Mouse (Mus musculus): Measurements from ENCODE around the gene Aplnr.

The Aplnr gene

DNA sequence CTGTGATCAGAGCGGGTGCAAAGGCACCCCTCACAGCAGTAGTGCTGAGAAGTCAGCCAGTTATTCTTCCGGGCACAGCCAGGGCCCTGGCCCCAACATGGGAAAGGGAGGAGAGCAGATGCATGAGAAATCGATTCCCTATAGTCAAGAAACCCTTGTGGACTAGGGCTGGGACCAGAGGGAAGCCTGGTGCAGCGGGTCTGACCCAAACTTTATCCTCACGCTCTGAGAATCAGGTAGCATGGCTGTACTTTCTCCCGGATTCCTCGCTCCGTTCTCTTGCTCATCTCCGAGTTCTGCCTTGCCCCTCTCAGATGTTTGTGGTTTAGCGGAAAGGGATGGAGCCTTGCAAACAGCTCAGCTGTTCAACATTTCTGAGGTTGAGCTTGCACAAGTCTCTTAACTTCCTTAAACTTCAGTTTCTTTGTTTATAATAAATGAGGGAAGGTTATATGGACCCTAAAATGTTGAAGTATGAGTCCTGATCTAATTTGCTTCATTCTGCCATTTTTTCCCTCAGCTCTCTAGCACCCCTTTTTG lies 1.6 kb downstream of the Aplnr start:
- DNase-seq (ENCODE audit: low read depth): no peak

DNA sequence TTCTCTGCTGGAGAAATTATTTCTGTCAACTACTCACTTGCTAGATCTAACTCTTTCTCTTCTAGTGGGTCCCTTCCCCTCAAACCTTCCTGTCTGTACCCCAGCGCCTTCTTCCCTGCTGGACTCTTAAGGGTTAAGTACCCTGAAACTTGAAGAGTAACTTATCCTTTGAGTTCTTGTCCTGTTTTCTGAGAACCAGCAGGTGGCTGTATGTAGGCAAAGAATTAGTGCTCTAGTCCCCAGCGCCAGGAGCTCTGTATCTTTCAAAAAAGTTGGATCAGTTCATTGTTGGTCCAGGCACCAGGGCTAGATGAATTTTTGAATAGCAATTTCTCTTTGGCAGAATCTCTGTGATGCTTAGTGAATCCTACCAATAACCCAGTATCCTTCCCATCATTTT lies 2.1 kb downstream of the Aplnr start:
- no peak for DNase-seq (ENCODE audit: low read depth)

DNA sequence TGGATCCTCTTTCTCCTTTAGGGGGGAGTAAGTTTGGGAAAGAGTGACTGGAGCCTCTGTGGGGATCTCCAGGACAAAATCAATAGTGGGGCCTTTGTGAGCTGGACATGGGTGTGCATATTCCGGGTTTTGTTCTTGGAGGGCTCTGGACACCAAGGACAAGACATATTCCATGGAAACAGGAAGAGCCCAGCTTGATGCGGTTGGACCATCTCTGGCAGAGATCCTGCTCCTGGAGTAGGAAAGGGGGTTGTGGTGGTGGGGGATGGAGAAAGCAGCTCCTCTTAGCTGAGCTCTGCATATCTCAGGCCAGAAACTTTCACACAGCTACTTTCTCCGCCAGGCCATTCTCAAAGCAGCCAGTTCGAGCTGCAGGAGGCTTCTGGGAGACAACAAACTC lies 3.4 kb downstream of the Aplnr start:
- DNase-seq (ENCODE audit: low read depth): no peak

DNA sequence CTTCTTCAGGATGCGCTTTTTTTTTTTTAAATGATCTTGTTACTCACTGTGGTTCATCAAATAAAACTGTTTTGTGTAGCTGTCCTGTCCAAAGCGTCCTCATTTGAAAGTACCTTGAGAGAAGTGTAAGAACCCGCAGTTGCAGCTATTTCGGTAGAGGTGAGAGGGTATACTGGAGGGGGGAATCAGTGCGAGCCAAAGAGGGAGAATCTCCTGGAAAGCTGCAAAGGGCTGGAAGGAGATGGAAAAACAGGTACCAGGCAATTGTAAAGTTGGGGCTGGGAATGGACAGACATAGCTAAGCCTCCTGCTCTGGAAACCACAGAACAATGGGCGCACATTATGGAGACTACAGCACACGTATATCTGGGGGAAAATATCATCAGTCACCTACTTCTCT lies 3.8 kb downstream of the Aplnr start:
- no peak for DNase-seq (ENCODE audit: low read depth)

DNA sequence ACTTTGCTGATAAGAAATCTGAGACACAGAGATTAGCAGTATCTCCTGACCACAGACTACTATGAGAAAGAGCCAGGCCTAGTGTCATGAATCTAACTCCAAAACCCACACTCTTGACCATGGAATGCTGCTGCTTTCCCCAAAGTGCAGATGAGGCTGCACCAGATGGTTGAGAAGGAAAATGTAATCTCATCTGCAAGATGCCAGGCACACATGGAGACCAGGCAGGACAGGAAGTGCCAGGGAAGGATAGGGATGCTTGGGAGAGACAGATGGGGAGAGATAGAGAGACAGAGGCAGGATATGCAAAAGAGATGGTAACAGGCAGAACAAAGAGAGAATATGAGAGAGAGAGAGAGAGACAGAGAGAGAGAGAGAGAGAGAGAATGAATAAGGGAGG lies 4.8 kb downstream of the Aplnr start:
- DNase-seq (ENCODE audit: low read depth): no peak

DNA sequence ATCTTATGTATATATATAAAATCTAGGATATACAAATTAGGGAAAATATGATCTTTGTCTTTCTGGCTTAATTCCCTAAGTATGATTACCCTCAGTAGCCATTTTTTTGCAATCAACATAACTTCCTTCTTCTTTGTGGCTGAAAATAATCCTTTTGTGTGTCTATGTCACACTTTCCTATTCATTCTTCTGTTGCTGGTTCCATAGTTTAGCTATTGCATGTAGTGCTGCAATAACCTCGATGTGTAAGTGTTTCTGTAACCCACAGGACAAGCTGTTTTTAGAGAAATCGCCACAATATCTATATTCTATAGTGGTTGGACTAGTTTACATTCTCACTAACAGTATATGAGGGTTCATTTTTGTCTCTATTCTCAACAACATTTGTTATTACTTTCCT lies 8.9 kb downstream of the Aplnr start:
- no peak for DNase-seq (ENCODE audit: low read depth)

DNA sequence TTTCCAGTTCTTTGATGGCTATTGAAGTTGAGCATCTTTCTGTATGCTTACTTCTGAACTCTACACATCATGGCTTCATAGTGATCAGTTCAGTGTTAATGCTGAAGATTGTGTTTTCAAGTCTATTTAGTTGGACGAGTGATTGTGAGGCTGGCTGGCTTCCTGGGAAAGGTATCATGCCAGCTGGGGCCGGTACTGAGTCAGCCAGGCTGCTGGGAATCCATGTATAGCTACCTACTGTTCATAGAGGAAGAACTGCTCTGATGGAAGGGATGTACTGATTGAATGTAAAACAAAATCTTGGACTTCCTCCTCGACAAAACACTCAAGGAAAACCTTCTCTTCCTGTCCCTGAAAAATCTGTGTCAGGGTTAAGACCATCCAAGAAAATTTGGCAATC lies 9.3 kb downstream of the Aplnr start:
- no peak for DNase-seq (ENCODE audit: low read depth)

DNA sequence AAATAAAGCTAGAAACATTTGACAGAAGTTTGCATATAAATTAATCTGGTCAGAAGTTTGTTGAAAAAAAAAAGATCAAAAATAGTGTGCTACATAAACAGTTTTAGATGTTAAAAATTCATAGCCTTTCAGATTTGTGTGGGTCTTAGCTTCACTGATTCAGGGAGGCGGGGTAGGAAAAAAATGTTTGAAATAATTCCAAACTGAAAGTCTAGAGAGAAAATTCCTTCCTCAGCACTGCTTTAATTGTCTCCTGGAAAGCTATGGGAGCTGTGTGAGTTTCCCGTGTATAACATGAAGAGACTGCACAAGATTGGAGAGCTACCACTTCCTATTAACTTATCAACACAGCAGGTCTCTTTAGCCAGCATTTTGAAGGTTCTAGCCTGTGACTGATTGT lies 11.5 kb downstream of the Aplnr start:
- no peak for DNase-seq (ENCODE audit: low read depth)

DNA sequence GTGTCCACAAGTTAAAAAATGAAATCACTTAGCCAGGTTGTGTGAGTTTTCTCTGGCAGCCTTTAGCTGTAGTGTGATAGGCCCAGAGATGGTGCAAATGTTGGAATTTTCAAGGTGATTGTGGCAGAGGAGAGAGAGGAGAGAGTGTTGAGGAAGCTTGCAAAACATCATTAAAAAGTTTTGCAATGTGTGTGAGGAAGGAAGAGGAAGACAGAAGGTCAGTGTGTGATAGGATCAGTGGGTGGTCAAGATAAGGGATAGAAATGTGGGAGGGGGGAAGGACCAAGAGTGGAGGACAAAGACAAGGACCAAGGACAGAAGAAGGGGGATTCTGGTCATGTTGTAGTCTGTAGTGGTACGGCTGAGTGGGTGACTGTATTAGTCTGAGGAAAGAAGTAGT lies 14.3 kb downstream of the Aplnr start:
- DNase-seq (ENCODE audit: low read depth): no peak

DNA sequence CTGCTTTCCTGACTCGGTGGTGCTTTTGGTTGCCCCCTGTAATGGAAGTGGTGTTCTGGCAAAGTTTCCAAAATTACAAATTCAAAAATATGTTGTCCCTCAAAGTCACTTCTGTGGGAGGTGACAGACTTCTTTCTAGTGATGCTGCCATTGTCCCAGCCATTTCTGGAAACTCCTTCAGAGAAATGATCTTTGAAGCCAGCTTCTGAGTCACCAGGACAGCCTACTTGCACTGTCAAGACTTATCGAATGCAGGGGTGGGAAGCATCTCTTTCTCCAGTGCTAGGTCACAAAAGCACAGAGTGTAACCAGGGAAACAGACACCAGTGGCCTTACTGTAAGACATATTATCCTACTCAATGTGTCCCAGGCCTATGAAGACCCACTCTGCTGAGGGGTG lies 15.2 kb downstream of the Aplnr start:
- no peak for DNase-seq (ENCODE audit: low read depth)

DNA sequence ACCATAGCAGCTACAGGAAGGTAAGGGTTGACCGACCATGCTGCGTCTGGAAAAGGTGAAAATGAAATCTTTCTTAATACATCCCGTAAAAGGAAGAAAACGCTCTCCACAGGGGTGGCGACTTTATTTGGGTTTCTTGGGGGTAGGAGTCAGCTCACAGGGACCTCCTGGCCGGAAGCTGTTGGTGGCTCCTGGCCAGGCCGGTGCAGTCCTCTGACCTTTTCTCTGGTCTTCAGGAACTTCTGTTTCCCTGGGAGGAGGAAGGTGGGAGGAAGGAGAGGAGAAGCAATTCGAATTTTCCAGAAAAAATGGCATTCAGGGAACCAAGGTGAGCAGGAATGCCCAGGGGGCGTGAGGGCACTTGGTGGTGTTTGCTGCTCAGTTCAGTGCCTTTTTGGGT lies 19.3 kb downstream of the Aplnr start:
- DNase-seq (ENCODE audit: low read depth): no peak

DNA sequence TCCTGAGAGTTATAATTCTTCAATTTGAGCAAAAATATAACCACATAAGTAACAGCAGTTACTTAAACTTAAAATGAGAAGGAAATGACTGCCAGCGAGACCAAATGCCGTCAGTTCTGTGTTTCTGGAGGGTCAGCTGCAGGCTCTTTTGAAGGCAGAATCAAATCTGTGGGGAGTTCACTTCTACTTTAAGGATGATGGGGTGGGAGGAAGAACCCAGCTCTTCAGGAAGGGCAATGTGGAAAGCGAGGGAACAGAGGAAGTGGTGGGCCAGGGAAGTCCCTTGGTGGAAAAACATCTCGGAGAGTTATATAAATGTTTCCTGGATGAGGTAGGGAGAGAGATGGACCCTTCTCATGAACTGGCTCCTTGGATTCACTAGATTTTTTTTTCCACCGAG lies 20.1 kb downstream of the Aplnr start:
- no peak for DNase-seq (ENCODE audit: low read depth)

DNA sequence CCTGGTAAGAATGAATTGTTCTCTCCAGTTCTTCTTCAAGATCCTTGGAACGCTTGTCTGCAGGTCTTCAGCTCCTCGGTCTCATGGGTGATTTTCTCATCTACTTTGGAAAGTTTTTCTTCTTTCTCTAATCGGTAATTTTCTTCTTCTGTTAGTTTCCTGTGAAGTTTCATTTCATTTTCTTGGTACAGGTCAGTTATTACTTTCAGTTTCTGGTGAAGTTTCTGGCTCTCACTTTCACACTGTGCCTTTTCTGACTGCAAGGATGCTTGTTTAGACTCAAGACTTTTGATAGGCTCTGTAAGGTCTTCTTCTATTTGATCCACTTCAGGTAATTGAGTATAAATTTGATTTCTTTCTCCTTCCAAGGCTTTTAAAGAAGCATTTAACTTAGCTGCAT lies 21.4 kb downstream of the Aplnr start:
- DNase-seq (ENCODE audit: low read depth): no peak

DNA sequence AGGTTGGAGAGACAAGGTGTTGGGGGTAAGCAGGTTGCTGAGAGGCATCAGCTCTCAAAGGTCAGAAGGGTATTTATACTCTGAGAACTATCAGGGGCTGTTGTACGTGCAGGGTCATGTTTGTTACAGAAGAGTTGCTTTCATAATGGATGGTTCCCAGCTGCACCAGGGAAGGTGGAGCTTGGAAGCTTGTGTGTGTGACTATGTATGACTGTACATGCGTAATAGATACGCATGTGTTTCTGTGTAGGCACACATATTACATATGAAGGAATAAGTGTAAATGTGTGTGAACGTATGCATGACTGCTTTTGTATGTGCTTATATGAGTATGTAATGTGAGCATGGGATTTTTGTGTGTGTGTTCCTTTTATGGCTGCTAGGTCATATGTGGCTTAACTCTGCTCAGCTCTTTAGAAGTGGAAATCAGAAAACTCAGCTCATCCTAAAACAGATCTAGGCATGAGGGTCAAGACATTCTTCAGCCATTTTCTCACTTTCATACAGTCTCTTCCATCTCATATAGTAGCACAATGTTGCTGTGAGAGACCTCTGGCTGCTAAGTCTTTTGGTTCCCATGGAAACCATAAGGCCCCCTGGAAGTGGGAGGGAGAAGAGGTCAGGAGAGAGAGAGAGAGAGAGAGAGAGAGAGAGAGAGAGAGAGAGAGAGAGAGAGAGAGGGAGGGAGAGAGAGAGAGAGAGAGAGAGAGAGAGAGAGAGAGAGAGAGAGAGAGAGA lies 25.0 kb downstream of the Aplnr start:
- DNase-seq (ENCODE audit: low read depth): no peak

DNA sequence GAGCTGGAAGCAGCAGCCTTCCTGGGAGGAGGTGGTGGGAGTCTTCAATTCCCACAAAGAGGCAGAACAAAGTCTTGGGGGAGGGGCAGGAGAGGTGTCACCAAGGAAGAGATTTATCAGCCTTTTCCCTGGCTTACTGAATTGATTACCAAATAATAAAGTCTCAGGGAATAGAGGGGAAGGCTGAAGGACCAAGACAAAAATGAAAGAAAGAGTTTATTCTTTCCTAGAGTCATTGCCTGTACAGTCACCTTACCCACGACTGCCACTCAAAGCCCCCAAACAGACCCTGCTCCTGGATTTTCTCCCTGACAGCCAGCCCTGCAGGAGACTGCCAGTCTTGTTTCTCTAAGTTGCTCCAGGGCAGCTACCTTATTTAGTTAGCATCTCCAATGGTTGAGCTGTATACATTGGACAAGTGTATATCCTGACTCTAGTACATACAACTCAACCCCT lies 25.6 kb downstream of the Aplnr start:
- DNase-seq (ENCODE audit: low read depth): no peak

DNA sequence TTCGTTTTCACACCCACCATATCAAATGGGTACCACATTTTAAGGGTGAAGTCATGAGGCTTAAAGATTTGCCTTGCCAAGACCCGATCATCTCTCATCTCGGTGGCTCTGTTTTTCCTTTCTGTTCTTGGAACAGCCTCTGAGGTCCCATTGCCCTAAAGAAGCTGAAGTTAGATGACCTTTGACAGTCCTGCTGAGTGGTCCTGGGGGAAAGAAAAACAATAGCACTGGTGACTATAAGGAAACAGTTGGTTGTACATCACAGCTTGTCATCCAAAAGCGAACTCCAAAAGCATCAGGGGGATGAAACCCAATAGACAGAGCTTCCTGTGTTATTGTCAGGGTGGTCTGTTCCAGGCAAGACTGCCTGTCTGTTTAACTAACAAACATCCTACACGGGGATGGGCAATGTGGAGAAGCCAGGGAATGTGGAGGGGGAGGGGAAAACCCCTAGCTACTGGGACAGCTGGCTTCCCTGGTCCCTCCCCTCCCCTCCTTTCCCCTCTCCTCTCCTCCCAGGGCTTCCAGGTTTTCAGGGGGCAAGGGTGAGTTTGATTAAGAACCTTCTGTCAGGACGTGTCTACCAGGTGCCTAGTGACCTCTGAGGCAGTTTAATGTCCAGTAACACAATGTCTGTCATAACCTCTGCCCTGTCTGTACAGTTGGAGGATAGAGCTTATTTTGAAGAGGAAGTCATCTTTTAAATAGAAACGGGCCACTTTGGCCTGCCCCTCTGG lies 27.5 kb downstream of the Aplnr start:
- no peak for DNase-seq (ENCODE audit: low read depth)

DNA sequence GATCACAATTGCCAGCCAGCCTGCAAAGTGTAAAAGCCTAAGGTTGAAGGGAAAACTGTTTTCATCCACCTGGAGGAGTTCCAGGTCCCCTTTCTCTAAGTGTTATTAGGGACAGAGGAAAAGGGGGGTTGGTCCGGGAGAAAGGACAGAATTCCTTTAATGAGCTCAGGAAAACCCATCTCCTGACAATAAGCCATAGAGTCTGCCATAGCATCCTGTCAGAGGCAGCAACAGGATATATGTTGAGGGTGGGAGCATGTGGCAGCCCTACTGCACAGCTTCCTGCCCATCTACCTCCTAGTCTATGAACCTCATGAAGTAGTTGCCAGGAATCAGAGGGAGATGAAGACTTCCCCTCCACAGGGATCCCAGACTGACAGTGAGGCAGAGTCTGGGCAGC lies 31.6 kb downstream of the Aplnr start:
- no peak for DNase-seq (ENCODE audit: low read depth)

DNA sequence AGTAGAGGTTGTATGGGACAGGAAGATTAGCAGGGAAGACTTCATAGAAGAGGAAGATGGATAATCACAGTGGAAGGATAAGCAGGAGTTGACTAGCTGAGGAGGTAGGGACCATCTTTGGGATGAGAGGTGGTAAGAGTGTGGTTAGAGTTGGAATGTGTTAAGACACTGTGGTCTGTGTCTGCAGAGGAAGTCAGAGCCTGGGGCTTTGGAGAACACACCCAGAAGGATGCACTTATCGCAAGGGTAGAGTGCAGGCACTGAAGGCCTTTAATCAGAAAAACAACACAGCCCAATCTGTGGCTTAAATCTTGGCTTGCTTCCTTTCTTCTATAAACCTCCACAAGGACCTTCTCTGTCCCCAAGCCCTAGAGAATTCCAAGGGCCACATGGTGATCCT lies 32.3 kb downstream of the Aplnr start:
- DNase-seq (ENCODE audit: low read depth): no peak

DNA sequence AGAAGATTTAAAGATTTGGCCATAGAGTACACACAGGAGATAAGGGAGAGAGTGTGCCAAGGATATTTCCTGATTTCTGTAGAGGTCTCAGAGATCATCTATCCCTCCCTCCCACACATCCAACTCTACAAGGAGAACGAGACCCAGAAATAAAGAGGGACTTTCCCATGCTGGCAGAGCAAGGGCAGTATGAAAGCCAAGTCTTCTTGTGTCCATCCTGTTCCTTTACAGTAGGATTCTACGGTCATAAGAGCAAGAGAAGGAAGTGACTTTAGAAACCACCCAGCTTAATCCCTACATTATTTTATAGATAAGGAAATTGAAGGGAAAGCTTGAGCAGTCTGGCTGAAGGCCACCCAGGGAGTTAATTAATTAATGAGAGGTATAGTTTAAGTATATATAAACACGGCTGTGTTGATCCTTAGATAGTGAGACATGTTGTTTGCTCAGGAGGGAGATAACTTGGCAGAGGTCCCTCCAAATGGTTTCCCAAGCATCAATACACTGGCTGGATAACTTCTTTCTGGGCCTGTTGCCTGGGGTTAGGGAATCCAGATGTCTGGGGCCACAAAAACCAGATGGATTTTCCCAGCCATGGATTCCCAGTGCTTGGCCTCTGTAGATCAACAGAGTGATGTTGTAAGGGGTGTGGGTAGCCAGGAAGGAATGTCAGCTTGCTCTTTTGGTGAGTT lies 36.2 kb downstream of the Aplnr start:
- peak; percentile 75 for DNase-seq (ENCODE audit: low read depth)

DNA sequence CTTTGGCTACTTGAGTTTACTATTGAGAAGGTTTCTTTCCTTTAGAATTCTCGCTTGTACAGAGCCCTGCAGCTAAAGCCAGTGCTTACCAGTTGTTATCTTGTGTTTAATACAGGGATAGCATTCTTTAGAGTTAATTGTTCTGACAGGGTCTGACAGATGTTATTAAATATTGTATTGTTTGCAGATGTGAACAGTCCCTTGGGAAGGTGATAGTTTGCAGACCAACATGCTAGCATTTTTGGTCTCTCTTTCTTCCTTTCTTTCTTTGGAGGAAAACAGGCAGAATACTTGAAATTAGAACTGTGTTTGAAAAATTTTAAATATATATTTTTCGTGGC lies 36.7 kb downstream of the Aplnr start:
- DNase-seq (ENCODE audit: low read depth): no peak

DNA sequence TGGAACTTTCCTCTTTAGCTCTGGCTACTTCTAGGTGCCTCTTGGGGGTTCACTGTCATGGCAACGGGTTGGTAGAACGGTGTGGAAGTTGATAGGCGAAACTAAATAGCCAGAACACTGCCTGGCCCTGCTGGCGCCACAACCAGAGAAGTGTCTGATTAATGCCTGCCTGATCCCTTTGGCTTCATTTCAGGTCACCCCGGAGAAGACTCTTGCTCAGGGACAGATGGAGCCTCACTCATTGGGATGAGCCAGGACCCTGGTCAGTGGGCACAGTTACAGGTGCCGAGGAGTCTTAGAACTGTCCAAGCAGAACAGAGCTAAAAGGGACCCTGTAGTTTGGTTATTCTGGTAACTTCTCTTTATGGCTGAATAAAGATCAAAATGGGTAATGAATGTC lies 37.5 kb downstream of the Aplnr start:
- DNase-seq (ENCODE audit: low read depth): no peak

DNA sequence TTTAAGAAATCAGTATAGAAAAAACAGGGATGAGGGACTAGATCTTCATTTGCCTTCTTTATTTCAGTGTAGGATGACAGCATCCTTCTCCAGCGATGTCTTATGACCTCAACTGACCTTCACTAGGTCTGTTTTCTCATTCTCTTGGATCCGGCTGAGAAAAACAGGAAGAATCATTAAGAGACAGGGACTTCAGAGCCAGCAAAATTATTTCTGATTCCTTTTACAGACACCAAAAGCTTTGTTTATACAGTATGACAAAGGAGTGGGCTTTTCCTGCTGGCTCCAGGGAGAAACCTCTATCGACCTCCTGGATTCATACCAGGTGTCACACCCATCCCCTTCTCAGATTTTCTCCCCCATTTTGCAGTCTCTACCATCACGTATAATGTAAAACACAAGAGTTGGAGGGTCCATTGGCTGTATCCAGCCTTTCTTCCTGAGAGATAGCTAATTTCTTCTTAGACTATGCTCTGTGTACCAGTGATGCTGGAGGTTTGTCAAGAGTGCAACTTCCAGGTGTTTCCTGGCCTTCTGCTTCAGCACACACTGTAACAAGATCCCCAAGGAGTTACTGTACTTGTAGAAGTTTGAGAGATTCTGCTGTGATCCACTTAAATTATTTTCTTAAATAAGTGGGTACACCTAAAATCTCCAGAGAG lies 42.2 kb downstream of the Aplnr start:
- DNase-seq (ENCODE audit: low read depth): no peak
